Mouse (Mus musculus): ENCODE data around the gene Serpinb7. TPM values are rescaled to one million over a fixed set of nuclear protein-coding genes. Genes with fewer than 3 reads are reported as not detected.

Gene Serpinb7
- not detected in 2 replicates for total RNA-seq (2014; fragmentation: Nextera tagmentation)
- not detected in 2 replicates for total RNA-seq (2017)

- no peak for ATAC-seq (replicated peaks; ENCODE audit: poor library complexity, severe bottlenecking)
Observed at GRCm38 (mm10) chr1:107399355-107399754, at the start of gene Serpinb7. Serpinb7 (plus strand) TSS chr1:107399655.

- ATAC-seq (replicated peaks; ENCODE audit: poor library complexity, severe bottlenecking) = peak; percentile 77
Observed at GRCm38 (mm10) chr1:107350392-107350791, 49.1 kb upstream of the Serpinb7 start.

GRCm38 (mm10) chr1:107351115-107351514, 48.3 kb upstream of the Serpinb7 start:
- ATAC-seq (replicated peaks; ENCODE audit: poor library complexity, severe bottlenecking) = no peak

- peak; percentile 83 for ATAC-seq (replicated peaks; ENCODE audit: poor library complexity, severe bottlenecking)
Observed at GRCm38 (mm10) chr1:107353046-107353445, 46.4 kb upstream of the Serpinb7 start.

GRCm38 (mm10) chr1:107360898-107361297, 38.6 kb upstream of the Serpinb7 start, which contains the start of gene Serpinb11:
Serpinb11 (plus strand) TSS chr1:107361198.
- ATAC-seq (replicated peaks; ENCODE audit: poor library complexity, severe bottlenecking) = no peak

- no peak for ATAC-seq (replicated peaks; ENCODE audit: poor library complexity, severe bottlenecking)
Observed at GRCm38 (mm10) chr1:107365973-107366372, 33.5 kb upstream of the Serpinb7 start.

GRCm38 (mm10) chr1:107368944-107369343, 30.5 kb upstream of the Serpinb7 start:
- no peak for ATAC-seq (replicated peaks; ENCODE audit: poor library complexity, severe bottlenecking)

- 0 out of 2 replicates have a peak, but pooled peaks have one; percentile 18 for ATAC-seq (replicated peaks; ENCODE audit: poor library complexity, severe bottlenecking)
Observed at GRCm38 (mm10) chr1:107376952-107377351, 22.5 kb upstream of the Serpinb7 start.

- no peak for ATAC-seq (replicated peaks; ENCODE audit: poor library complexity, severe bottlenecking)
Observed at GRCm38 (mm10) chr1:107378368-107378767, 21.1 kb upstream of the Serpinb7 start.

- ATAC-seq (replicated peaks; ENCODE audit: poor library complexity, severe bottlenecking) = peak; percentile 96
Observed at GRCm38 (mm10) chr1:107381491-107381890, 18.0 kb upstream of the Serpinb7 start.

GRCm38 (mm10) chr1:107382404-107382803, 17.1 kb upstream of the Serpinb7 start:
- no peak for ATAC-seq (replicated peaks; ENCODE audit: poor library complexity, severe bottlenecking)

- ATAC-seq (replicated peaks; ENCODE audit: poor library complexity, severe bottlenecking) = no peak
Observed at GRCm38 (mm10) chr1:107384532-107384931, 14.9 kb upstream of the Serpinb7 start.

GRCm38 (mm10) chr1:107389753-107390152, 9.7 kb upstream of the Serpinb7 start:
- ATAC-seq (replicated peaks; ENCODE audit: poor library complexity, severe bottlenecking) = peak; percentile 93

GRCm38 (mm10) chr1:107397481-107397880, 2.0 kb upstream of the Serpinb7 start:
- ATAC-seq (replicated peaks; ENCODE audit: poor library complexity, severe bottlenecking) = 0 out of 2 replicates have a peak, but pooled peaks have one; percentile 27

- peak; percentile 98 for ATAC-seq (replicated peaks; ENCODE audit: poor library complexity, severe bottlenecking)
Observed at GRCm38 (mm10) chr1:107402082-107402481, 2.6 kb downstream of the Serpinb7 start.

- no peak for ATAC-seq (replicated peaks; ENCODE audit: poor library complexity, severe bottlenecking)
Observed at GRCm38 (mm10) chr1:107414650-107415049, 15.2 kb downstream of the Serpinb7 start.

- ATAC-seq (replicated peaks; ENCODE audit: poor library complexity, severe bottlenecking) = no peak; the same call in 1 of the 2 replicates
Observed at GRCm38 (mm10) chr1:107422487-107422886, 23.0 kb downstream of the Serpinb7 start.

- ATAC-seq (replicated peaks; ENCODE audit: poor library complexity, severe bottlenecking) = no peak
Observed at GRCm38 (mm10) chr1:107431253-107431652, 31.8 kb downstream of the Serpinb7 start.

GRCm38 (mm10) chr1:107435528-107435927, 36.1 kb downstream of the Serpinb7 start:
- ATAC-seq (replicated peaks; ENCODE audit: poor library complexity, severe bottlenecking) = no peak

GRCm38 (mm10) chr1:107439462-107439861, 40.0 kb downstream of the Serpinb7 start:
- ATAC-seq (replicated peaks; ENCODE audit: poor library complexity, severe bottlenecking) = peak; percentile 9; the same call in 1 of the 2 replicates

- no peak for ATAC-seq (replicated peaks; ENCODE audit: poor library complexity, severe bottlenecking)
Observed at GRCm38 (mm10) chr1:107445352-107445751, 45.9 kb downstream of the Serpinb7 start.

GRCm38 (mm10) chr1:107447228-107447931, 47.9 kb downstream of the Serpinb7 start:
- ATAC-seq (replicated peaks; ENCODE audit: poor library complexity, severe bottlenecking) = peak; percentile 88

Data from granulocyte monocyte progenitor cell, adult 5-6 weeks (primary cell).